Mouse (Mus musculus): ENCODE results near the gene Kif1a. TPM values are rescaled to one million over a fixed set of nuclear protein-coding genes. Genes with fewer than 3 reads are reported as not detected.

The Kif1a gene
- polyA plus RNA-seq, 1 experiment from 2014 or later, result 519 TPM

DNA sequence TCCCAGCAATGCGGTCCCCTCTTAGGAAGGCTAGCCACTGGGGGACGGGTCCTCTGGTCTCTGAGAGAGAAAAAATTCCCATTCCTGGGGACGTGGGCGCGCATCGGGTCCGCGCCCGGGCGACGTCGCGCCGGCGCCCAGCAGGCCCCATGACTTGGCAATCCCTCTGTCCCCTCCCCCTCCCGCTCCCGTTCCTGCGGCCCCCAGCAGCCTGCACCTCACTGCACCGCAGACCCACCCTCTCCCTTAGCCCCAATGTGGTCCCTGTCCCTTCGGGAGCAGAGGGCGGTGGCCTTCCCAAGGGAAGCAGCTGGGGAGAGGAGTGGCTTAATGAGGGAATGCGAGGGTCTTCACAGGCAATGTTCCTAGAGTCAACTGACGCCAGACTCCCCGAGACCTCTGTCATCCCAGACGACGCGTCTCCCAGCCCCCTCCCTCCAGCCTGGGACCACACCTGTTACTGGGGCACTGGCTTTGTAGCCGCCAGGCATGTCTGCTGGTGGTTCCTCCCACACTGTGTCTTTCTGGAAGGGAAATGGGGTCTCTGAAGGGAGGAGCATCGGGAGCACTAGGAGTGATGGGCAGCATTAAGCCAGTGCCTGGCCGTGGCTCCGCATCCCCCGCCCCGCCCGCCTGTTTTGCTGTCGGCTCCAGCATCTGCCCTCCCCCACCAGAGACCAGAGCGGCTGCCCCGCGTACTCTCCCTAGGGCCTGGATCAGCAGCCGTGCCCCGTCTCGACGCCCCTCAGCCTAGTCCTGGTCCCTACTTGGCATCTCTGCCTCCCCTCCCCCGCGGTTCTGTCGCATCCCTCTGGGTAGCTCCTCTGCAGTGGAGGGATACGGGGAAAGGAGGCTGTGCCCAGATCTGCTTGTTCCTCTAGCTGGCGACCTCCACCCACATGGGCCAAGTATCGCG, 917 bp downstream of the Kif1a start:
- Histone ChIP-seq H3K4me1 (ENCODE audit: control insufficient read depth, insufficient read depth, low read length) (peaks cover 25% of the 10 kb centered on the region), H3K27ac (ENCODE audit: low read length) (peak overlapping the region; percentile 95), H3K36me3 (ENCODE audit: control insufficient read depth, insufficient read depth, low read length) (no peaks in the 10 kb centered on the region), H3K4me3 (ENCODE audit: low read depth, low read length) (peak overlapping the region; percentile 84), H3K9ac (ENCODE audit: low read depth, low read length) (peak overlapping the region; percentile 86), H3K27me3 (ENCODE audit: control insufficient read depth, insufficient read depth, low read depth, low read length) (no peaks in the 10 kb centered on the region), H3K4me2 (ENCODE audit: low read length) (peak overlapping the region; percentile 87), H3K9me3 (replicated peaks; ENCODE audit: control insufficient read depth, low read length, poor library complexity, severe bottlenecking) (no peaks in the 10 kb centered on the region)
- ATAC-seq, result peak; percentile 72
- under 1% methylated on average over 43 of the region's 49 CpGs for WGBS

DNA sequence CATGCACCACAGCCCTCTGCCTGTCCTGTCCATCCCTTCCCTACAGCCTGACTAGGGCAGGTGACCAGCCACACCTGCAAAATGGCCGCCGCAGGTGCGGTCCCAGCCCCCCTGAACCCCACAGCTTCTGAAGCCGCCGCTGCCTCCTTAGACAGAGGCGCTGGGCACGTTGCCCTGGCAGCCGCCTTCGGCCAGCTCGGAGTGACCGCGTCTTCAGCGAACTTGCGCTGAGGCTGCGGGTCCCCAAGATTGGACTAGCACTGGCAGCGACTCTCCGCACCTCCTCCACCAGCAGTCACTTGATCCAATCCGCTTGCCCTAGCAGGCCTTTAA, 1.5 kb downstream of the Kif1a start:
- WGBS, result 2% methylated on average over 18 of the region's 18 CpGs
- H3K4me2 ChIP-seq (ENCODE audit: low read length), result peak overlapping the region; percentile 87
- ATAC-seq, result peak; percentile 5

DNA sequence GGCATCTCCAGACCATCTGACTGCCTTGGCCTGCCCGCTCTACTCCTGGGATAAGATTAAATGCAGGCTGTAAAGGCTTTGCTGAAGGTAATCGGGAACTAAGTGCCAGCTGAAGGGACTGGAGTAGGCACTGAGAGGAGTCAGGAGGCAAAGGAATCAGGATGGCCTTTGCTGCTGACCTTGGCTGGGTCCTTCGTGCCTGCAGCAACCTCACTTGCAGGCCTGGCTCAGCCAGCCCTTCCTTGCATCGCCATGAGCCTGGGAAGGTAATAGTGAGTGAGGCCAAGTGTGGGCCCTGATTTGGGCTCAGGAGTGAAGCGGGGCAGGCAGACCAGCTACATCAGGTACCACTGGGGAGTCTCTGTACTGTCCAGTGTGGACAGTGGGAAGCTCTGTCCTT, 2.8 kb downstream of the Kif1a start:
- Histone ChIP-seq H3K9ac (ENCODE audit: low read depth, low read length) (no peak overlapping the region; the same call in none of the 2 replicates), H3K27ac (ENCODE audit: low read length) (no peak overlapping the region), H3K4me3 (ENCODE audit: low read depth, low read length) (peak overlapping the region; percentile 84), H3K4me2 (ENCODE audit: low read length) (peak overlapping the region; percentile 87), H3K36me3 (ENCODE audit: control insufficient read depth, insufficient read depth, low read length) (no peaks in the 10 kb centered on the region), H3K9me3 (replicated peaks; ENCODE audit: control insufficient read depth, low read length, poor library complexity, severe bottlenecking) (no peaks in the 10 kb centered on the region), H3K27me3 (ENCODE audit: control insufficient read depth, insufficient read depth, low read depth, low read length) (no peaks in the 10 kb centered on the region), H3K4me1 (ENCODE audit: control insufficient read depth, insufficient read depth, low read length) (peaks cover 32% of the 10 kb centered on the region)
- WGBS, result 82% methylated on average over 5 of the region's 5 CpGs
- ATAC-seq, result no peak

More for the DNA sequence above, 1.5 kb downstream of the Kif1a start:
- Histone ChIP-seq H3K9ac (ENCODE audit: low read depth, low read length) (peak overlapping the region; percentile 86), H3K27me3 (ENCODE audit: control insufficient read depth, insufficient read depth, low read depth, low read length) (no peaks in the 10 kb centered on the region), H3K27ac (ENCODE audit: low read length) (peak overlapping the region; percentile 95), H3K4me3 (ENCODE audit: low read depth, low read length) (peak overlapping the region; percentile 84), H3K36me3 (ENCODE audit: control insufficient read depth, insufficient read depth, low read length) (no peaks in the 10 kb centered on the region), H3K9me3 (replicated peaks; ENCODE audit: control insufficient read depth, low read length, poor library complexity, severe bottlenecking) (no peaks in the 10 kb centered on the region), H3K4me1 (ENCODE audit: control insufficient read depth, insufficient read depth, low read length) (peaks cover 31% of the 10 kb centered on the region)

DNA sequence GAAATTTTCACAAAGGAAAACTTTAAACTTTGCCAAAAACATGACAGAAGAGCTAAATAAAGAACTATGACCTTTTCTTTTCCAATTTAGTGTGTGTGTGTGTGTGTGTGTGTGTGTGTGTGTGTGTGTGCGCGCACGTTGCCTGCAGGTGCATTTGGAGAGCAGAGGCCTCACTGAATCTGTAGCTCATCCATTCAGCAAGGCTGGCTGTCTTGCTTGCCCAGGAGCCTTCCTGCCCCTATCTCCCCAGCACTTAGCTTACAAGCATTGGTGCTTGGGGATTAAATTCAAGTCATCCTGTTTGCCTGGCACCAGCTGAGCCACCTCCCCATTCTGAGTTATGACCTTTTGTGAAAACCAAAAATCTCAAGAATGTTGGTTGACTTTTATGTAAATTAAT, 9.2 kb downstream of the Kif1a start:
- no peak overlapping the region for H3K27ac ChIP-seq (ENCODE audit: low read length)
- no peaks in the 10 kb centered on the region for H3K27me3 ChIP-seq (ENCODE audit: control insufficient read depth, insufficient read depth, low read depth, low read length)
- peaks cover 15% of the 10 kb centered on the region; the same call in 1 of the 2 replicates for H3K4me1 ChIP-seq (ENCODE audit: control insufficient read depth, insufficient read depth, low read length)
- WGBS, result 89% methylated on average over 3 of the region's 3 CpGs
- H3K9me3 ChIP-seq (replicated peaks; ENCODE audit: control insufficient read depth, low read length, poor library complexity, severe bottlenecking), result no peaks in the 10 kb centered on the region
- H3K4me3 ChIP-seq (ENCODE audit: low read depth, low read length), result no peak overlapping the region
- ATAC-seq, result no peak
- H3K9ac ChIP-seq (ENCODE audit: low read depth, low read length), result no peak overlapping the region
- peaks cover 7% of the 10 kb centered on the region for H3K36me3 ChIP-seq (ENCODE audit: control insufficient read depth, insufficient read depth, low read length)
- H3K4me2 ChIP-seq (ENCODE audit: low read length), result no peak overlapping the region

DNA sequence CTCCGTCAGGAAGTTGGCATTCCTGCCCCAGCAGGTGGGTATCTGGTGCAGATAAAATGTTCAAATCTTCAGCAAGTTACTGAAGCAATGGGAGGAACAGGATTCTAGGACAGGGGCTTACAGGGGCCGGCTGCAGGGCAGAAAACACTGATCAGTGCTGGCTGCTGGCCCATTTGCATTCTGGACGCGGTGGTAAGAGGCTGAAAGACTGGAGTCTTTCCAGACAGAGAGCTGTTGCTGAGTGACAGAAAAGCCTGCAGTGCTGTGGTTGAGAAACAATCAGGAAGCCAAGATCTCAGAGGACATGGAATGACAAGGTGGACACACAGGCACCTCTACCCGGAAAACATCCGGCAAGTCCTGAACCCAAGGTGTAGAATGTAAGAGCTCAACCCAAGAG, 16.6 kb downstream of the Kif1a start:
- Histone ChIP-seq H3K4me1 (ENCODE audit: control insufficient read depth, insufficient read depth, low read length) (0 out of 2 replicates have a peak, but pooled peaks cover 12% of the 10 kb centered on the region), H3K4me3 (ENCODE audit: low read depth, low read length) (no peak overlapping the region), H3K36me3 (ENCODE audit: control insufficient read depth, insufficient read depth, low read length) (peaks cover 30% of the 10 kb centered on the region), H3K4me2 (ENCODE audit: low read length) (no peak overlapping the region), H3K27ac (ENCODE audit: low read length) (peak overlapping the region; percentile 51), H3K9ac (ENCODE audit: low read depth, low read length) (no peak overlapping the region), H3K9me3 (replicated peaks; ENCODE audit: control insufficient read depth, low read length, poor library complexity, severe bottlenecking) (no peaks in the 10 kb centered on the region), H3K27me3 (ENCODE audit: control insufficient read depth, insufficient read depth, low read depth, low read length) (no peaks in the 10 kb centered on the region)
- no peak for ATAC-seq
- 35% methylated on average over 6 of the region's 6 CpGs for whole genome bisulfite sequencing

DNA sequence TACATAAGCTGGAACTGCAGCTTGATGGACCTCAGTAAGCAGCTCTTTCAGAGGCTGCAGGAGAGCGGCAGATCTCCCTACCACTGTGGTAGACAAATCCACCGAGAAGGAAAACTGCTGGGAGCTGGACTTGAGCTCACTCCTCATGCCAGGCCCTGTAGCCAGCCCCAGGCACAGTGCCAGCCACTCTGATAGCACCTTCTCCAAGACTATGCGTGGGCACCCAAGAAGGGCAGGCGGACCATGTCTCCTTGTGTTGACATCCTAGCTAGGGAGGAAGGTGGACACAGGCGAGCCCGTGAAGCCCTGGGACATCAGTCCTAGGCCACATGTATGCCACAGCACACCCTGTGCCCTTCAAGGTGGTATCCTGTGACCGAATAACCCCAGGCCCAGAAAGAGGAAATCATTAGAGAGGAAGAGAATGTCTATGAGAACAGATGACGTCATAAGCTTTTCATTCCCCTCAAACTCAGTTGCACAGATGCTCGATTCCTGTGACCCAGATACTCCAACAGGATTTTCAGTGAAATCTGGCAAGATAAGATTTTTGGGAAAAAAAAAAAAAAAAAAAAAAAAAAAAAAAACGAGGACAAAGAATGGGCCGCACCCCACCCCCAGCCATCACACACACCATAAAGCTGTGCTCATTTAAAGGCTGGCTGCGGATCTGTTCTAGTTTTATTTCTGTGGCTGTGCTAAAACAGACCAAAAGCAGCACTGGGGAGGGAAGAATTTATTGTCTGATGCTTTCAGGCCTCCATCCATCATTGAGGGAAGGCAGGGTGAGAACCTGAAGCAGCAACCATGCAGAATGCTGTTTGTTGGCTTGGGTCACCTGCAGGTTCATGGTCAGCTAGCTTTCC, 18.1 kb downstream of the Kif1a start:
- Histone ChIP-seq H3K4me1 (ENCODE audit: control insufficient read depth, insufficient read depth, low read length) (0 out of 2 replicates have a peak, but pooled peaks cover 16% of the 10 kb centered on the region), H3K36me3 (ENCODE audit: control insufficient read depth, insufficient read depth, low read length) (peaks cover 40% of the 10 kb centered on the region), H3K4me2 (ENCODE audit: low read length) (no peak overlapping the region), H3K27ac (ENCODE audit: low read length) (no peak overlapping the region), H3K9ac (ENCODE audit: low read depth, low read length) (no peak overlapping the region), H3K4me3 (ENCODE audit: low read depth, low read length) (no peak overlapping the region), H3K9me3 (replicated peaks; ENCODE audit: control insufficient read depth, low read length, poor library complexity, severe bottlenecking) (no peaks in the 10 kb centered on the region), H3K27me3 (ENCODE audit: control insufficient read depth, insufficient read depth, low read depth, low read length) (no peaks in the 10 kb centered on the region)
- 85% methylated on average over 12 of the region's 12 CpGs for WGBS
- no peak for ATAC-seq

DNA sequence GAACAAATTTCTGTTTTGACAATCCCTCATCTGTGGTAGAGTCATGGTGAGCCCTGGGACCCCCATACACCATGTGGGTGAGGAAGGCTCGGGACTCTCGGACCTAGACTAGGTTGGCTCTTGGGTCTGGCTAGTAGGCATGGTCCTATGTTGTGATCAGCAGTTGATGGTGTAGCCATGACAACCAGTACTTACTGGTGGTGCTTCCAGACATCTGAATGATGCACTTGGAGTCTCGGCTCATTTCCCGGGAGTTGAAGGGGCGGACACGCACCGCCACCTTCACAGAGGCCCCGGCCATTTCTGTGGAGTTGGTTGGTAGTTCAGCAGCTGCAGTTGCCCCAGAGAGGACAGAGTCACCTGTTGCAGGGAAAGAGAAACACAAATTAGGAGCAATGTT, 19.6 kb downstream of the Kif1a start:
- WGBS, result 66% methylated on average over 8 of the region's 8 CpGs
- H3K27me3 ChIP-seq (ENCODE audit: control insufficient read depth, insufficient read depth, low read depth, low read length), result no peaks in the 10 kb centered on the region
- no peak overlapping the region for H3K9ac ChIP-seq (ENCODE audit: low read depth, low read length)
- 0 out of 2 replicates have a peak, but pooled peaks cover 16% of the 10 kb centered on the region for H3K4me1 ChIP-seq (ENCODE audit: control insufficient read depth, insufficient read depth, low read length)
- no peak overlapping the region for H3K27ac ChIP-seq (ENCODE audit: low read length)
- H3K9me3 ChIP-seq (replicated peaks; ENCODE audit: control insufficient read depth, low read length, poor library complexity, severe bottlenecking), result no peaks in the 10 kb centered on the region
- H3K36me3 ChIP-seq (ENCODE audit: control insufficient read depth, insufficient read depth, low read length), result peaks cover 47% of the 10 kb centered on the region
- no peak overlapping the region for H3K4me2 ChIP-seq (ENCODE audit: low read length)
- no peak for ATAC-seq
- H3K4me3 ChIP-seq (ENCODE audit: low read depth, low read length), result no peak overlapping the region

DNA sequence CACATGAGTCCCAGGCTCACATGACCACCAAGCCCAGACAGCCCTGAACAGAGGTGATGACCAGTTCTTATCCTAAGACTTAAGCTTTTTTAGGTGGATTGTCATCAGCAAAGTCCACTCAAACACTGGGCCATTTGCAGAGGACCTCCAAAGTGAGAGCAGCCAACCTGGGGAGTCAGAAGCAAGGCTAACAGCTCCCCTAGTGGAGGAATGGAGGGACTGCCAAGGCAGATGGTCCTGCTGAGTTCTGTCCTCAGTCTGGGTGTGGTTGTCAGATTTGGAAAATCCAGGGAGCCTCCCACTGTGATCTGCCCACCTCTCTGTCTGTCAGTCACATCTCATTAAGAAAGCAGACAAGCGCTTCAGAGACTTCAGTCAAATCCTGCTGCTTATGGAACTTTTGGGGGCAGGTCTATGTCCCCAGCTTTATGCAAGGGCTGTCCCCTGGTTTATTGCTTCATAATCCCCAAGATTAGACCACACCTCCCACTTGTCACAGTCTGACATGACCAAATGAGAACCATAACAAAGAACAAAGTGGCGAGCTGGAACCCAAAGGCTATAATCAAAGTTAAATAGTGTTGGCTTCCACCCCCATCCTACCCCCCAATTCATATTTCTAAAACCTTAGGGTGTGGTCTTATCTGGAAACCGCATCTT, 20.7 kb downstream of the Kif1a start:
- 76% methylated on average over 3 of the region's 3 CpGs for WGBS
- no peak overlapping the region for H3K4me2 ChIP-seq (ENCODE audit: low read length)
- peaks cover 52% of the 10 kb centered on the region for H3K36me3 ChIP-seq (ENCODE audit: control insufficient read depth, insufficient read depth, low read length)
- no peak overlapping the region for H3K27ac ChIP-seq (ENCODE audit: low read length)
- 0 out of 2 replicates have a peak, but pooled peaks cover 16% of the 10 kb centered on the region for H3K4me1 ChIP-seq (ENCODE audit: control insufficient read depth, insufficient read depth, low read length)
- no peak overlapping the region for H3K4me3 ChIP-seq (ENCODE audit: low read depth, low read length)
- H3K27me3 ChIP-seq (ENCODE audit: control insufficient read depth, insufficient read depth, low read depth, low read length), result no peaks in the 10 kb centered on the region
- no peak overlapping the region for H3K9ac ChIP-seq (ENCODE audit: low read depth, low read length)
- H3K9me3 ChIP-seq (replicated peaks; ENCODE audit: control insufficient read depth, low read length, poor library complexity, severe bottlenecking), result no peaks in the 10 kb centered on the region
- ATAC-seq, result no peak

Measured in midbrain, embryonic 16.5 days (tissue).